Mouse (Mus musculus): Measurements from ENCODE around the gene C5ar1.

DNA sequence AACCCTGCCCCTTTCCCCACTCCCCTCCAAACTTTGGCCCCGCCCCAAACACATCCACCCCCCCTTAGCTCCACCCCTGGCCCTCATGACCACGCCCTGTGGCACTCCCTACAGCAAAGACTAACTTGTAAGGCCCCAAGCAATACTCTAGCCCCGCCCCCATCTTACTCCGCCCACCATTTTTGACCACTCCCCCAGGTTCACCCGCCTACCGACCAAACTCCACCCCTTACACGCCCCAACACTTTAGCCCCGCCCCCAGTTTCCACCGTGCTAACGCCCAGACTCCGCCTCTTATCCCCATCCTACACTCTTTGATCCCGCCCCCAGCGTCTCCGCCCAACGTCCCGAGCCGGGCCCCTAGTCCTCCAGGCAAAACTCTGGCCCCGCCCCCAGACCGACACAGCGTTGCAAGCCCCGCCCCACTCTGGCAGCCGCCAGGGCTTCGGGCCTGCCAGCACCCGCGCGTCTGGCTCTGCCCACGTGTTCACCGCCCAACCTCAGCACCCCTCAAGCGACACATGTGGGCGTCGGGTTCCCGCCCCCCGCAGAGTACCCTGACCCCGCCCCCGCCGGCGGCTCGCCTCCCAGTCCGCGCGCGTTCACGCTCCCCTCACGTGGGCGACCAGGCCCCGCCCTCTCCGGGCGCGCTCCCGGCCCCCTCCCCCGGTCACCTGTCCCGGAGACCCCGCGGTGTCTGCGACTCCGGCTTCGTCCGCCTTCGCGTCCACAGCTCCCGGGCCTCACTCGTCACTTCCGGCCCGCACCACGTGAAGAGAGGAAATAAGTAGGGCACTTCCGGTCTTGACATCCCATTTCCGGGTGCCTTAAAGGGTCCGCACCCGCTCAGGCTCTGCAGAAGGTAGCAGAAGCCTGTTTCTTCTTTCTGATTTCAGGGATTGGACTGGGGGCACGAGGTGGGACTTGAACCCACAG, 27.0 kb upstream of the C5ar1 start, which contains the start of gene Ccdc9:
- TF ChIP-seq POLR2A (IDR thresholded peaks at IDR 0.05; ENCODE audit: borderline replicate concordance, extremely low read depth, low read depth, low read length) (peak; percentile 61; the same call in 1 of the 2 replicates), CTCF (IDR thresholded peaks at IDR 0.05; ENCODE audit: insufficient read depth, low read length) (no peak)

Data from lung, adult 2 months (tissue).